Mouse (Mus musculus): ENCODE data around the gene Ldah.

GRCm38 (mm10) chr12:8324086-8324485 lies 116.2 kb downstream of the Ldah start:
- TF ChIP-seq CTCF (IDR thresholded peaks at IDR 0.05; ENCODE audit: extremely low read depth, insufficient read length, insufficient replicate concordance, low read depth, low read length) (no peak), POLR2A (IDR thresholded peaks at IDR 0.05; ENCODE audit: low read depth, low read length) (no peak)
